Mouse (Mus musculus): ENCODE data around the gene Slc48a1. TPM values are rescaled to one million over a fixed set of nuclear protein-coding genes. Genes with fewer than 3 reads are reported as not detected.

Slc48a1 gene
- polyA plus RNA-seq, 1 experiment from 2014 or later: 52.7 TPM

DNA sequence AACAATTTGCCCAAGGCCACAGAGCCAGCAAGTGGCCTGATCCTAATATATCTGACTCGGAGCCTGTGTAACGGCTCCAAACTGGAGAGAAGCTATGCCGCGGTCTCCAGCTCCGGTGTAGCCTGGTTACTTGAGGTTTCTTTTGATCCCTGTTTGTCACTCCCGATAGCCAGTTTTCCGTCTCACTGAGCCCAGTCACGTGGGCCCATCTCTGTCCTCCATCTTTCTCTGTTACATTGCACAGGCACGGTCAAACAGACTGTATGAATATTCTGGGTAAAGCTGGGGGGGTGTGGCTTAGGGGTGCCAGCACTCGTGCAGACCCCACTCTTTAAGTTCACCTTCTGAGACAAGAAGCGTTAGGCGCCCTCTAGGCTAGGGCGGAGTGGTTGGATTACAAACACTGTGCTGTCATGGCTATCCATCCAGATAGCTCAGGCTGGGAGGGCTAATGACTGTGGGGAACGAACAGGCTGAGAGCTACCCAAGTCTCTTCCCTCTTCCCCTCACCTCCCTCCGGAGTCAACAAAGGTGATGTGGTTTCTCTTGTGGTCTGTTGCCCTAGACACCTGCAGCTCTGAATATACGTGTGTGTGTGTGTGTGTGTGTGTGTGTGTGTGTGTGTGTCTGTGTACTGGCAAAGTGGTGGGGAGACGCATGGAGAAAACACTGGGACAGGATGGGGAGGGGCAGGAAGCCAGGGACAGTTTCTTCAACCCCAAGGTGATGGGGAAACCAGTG is 58.0 kb downstream of the Slc48a1 start:
- Histone ChIP-seq H3K27me3 (no peaks in the 10 kb centered on the region), H3K27ac (replicated peaks) (0 out of 2 replicates have a peak overlapping the region, but pooled peaks have one; percentile 14), H3K4me1 (peaks cover 61% of the 10 kb centered on the region)

DNA sequence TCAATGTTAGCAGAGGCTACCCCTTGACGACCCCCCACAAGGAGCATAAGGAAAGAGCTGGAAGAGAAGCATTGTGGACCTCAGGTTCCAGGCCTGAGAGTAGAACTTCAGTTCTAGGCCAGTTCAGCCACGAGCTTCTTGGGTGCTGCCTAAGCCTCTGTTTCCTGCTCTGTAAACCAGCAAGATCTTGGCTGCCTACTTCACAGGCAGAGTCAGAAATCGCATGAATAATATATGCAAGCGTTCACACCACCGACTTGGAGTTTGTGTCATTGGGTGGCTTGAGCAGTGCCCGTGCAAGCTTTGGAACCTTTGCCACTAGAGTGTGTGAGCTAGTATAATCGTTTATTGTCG is 58.6 kb downstream of the Slc48a1 start:
- H3K36me3 ChIP-seq: no peaks in the 10 kb centered on the region
- peak overlapping the region; percentile 68; the same call in 1 of the 2 replicates for H3K27ac ChIP-seq (replicated peaks)
- no peak for ATAC-seq (ENCODE audit: insufficient number of reproducible peaks, low FRiP score, low TSS enrichment, low read depth)
- H3K4me1 ChIP-seq: peaks cover 66% of the 10 kb centered on the region
- H3K4me2 ChIP-seq (replicated peaks): no peak overlapping the region
- H3K9me3 ChIP-seq (replicated peaks): no peaks in the 10 kb centered on the region
- no peaks in the 10 kb centered on the region for H3K27me3 ChIP-seq
- H3K4me3 ChIP-seq (replicated peaks): no peak overlapping the region
- 63% methylated on average over 8 of the region's 8 CpGs for WGBS
- no peak overlapping the region for H3K9ac ChIP-seq

More for the DNA sequence above, 58.0 kb downstream of the Slc48a1 start:
- H3K9ac ChIP-seq: no peak overlapping the region
- no peak overlapping the region for H3K4me2 ChIP-seq (replicated peaks)
- ATAC-seq (ENCODE audit: insufficient number of reproducible peaks, low FRiP score, low TSS enrichment, low read depth): no peak
- H3K4me3 ChIP-seq (replicated peaks): no peak overlapping the region
- WGBS: 47% methylated on average over 17 of the region's 17 CpGs
- H3K9me3 ChIP-seq (replicated peaks): no peaks in the 10 kb centered on the region
- no peaks in the 10 kb centered on the region for H3K36me3 ChIP-seq

DNA sequence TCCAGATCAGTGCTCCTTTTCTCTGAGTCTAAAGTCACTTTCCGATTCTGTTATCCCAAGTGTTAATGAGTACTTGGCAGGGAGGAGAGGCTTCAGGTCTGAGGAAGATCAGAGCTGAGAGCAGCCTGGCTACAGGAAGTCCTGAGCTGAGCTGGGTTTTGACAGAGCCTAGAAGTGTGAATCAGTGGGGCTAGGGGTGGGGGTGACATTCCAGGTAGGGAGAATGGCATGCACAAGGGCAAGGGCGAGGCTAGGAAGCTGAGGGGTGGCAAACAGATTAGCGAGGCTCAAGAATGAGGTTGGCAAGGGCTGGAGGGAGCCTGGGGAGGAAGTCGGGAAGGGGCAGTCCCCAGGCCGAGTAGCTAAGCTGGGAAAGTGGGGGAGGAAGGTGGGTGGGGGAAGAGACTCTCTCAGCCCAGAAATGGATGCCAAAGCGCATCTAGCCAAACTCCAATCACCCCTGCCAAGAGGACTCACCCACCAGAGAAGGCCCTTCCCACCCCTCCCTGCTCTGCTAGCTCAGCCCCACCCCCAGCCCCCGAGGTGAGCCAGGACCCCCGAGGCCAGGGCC is 59.3 kb downstream of the Slc48a1 start:
- H3K36me3 ChIP-seq: no peaks in the 10 kb centered on the region
- H3K4me1 ChIP-seq: peaks cover 59% of the 10 kb centered on the region
- no peaks in the 10 kb centered on the region for H3K9me3 ChIP-seq (replicated peaks)
- H3K27ac ChIP-seq (replicated peaks): peak overlapping the region; percentile 68; the same call in 1 of the 2 replicates
- H3K4me3 ChIP-seq (replicated peaks): no peak overlapping the region
- ATAC-seq (ENCODE audit: insufficient number of reproducible peaks, low FRiP score, low TSS enrichment, low read depth): no peak
- no peak overlapping the region for H3K9ac ChIP-seq
- H3K4me2 ChIP-seq (replicated peaks): no peak overlapping the region
- no peaks in the 10 kb centered on the region for H3K27me3 ChIP-seq
- WGBS: 14% methylated on average over 8 of the region's 8 CpGs

- Histone ChIP-seq H3K9me3 (replicated peaks) (no peaks in the 10 kb centered on the region), H3K4me2 (replicated peaks) (no peak overlapping the region), H3K4me3 (replicated peaks) (no peak overlapping the region), H3K27me3 (no peaks in the 10 kb centered on the region), H3K27ac (replicated peaks) (peak overlapping the region; percentile 68; the same call in 1 of the 2 replicates), H3K4me1 (peaks cover 53% of the 10 kb centered on the region), H3K9ac (no peak overlapping the region), H3K36me3 (no peaks in the 10 kb centered on the region)
- no peak for ATAC-seq (ENCODE audit: insufficient number of reproducible peaks, low FRiP score, low TSS enrichment, low read depth)
- 92% methylated on average over 4 of the region's 4 CpGs for WGBS
Measured at GRCm38 (mm10) chr15:97838395-97838794, 60.1 kb downstream of the Slc48a1 start.

- no peak for ATAC-seq (ENCODE audit: insufficient number of reproducible peaks, low FRiP score, low TSS enrichment, low read depth)
- WGBS: 95% methylated on average over 2 of the region's 2 CpGs
Measured at GRCm38 (mm10) chr15:97839012-97839411, 60.7 kb downstream of the Slc48a1 start.

GRCm38 (mm10) chr15:97839473-97839872 is 61.2 kb downstream of the Slc48a1 start:
- no peaks in the 10 kb centered on the region for H3K9me3 ChIP-seq (replicated peaks)
- no peak overlapping the region for H3K4me3 ChIP-seq (replicated peaks)
- no peaks in the 10 kb centered on the region for H3K27me3 ChIP-seq
- no peaks in the 10 kb centered on the region for H3K36me3 ChIP-seq
- H3K9ac ChIP-seq: no peak overlapping the region
- peaks cover 53% of the 10 kb centered on the region for H3K4me1 ChIP-seq
- no peak for ATAC-seq (ENCODE audit: insufficient number of reproducible peaks, low FRiP score, low TSS enrichment, low read depth)
- H3K27ac ChIP-seq (replicated peaks): peak overlapping the region; percentile 78
- H3K4me2 ChIP-seq (replicated peaks): no peak overlapping the region
- 65% methylated on average over 4 of the region's 4 CpGs for WGBS

More at GRCm38 (mm10) chr15:97839012-97839411, 60.7 kb downstream of the Slc48a1 start:
- H3K4me1 ChIP-seq: peaks cover 53% of the 10 kb centered on the region
- H3K4me3 ChIP-seq (replicated peaks): no peak overlapping the region
- no peaks in the 10 kb centered on the region for H3K36me3 ChIP-seq
- H3K9me3 ChIP-seq (replicated peaks): no peaks in the 10 kb centered on the region
- H3K27me3 ChIP-seq: no peaks in the 10 kb centered on the region
- H3K9ac ChIP-seq: no peak overlapping the region
- 0 out of 2 replicates have a peak overlapping the region, but pooled peaks have one; percentile 78 for H3K27ac ChIP-seq (replicated peaks)
- H3K4me2 ChIP-seq (replicated peaks): no peak overlapping the region

DNA sequence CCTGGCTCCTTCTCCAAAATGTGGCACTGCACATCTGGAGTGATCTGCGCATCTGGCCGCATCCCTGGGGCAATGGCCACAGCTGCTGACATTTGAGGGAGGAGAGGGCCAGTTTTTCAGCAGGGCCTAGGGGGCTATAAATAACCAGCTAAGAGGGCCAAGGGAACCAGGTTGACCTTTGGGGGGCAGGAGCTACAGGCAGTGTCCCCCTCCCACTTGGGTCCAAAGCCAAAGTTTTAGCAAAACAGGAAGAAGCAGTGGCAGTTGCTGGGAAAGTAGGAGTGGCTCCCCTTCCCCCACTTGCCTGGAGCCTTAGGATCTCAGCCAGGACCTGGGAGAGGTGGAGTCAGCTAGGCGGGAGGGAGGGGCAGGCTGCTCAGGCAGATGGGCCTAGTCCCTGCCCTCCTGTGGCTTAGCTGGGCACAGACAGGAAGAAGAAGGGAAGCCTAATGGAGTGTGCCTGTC is 61.7 kb downstream of the Slc48a1 start:
- Histone ChIP-seq H3K9ac (no peak overlapping the region), H3K4me2 (replicated peaks) (no peak overlapping the region), H3K36me3 (no peaks in the 10 kb centered on the region), H3K4me1 (peaks cover 53% of the 10 kb centered on the region), H3K27ac (replicated peaks) (peak overlapping the region; percentile 78), H3K27me3 (no peaks in the 10 kb centered on the region), H3K9me3 (replicated peaks) (no peaks in the 10 kb centered on the region), H3K4me3 (replicated peaks) (no peak overlapping the region)
- no peak; the same call in 1 of the 2 replicates for ATAC-seq (ENCODE audit: insufficient number of reproducible peaks, low FRiP score, low TSS enrichment, low read depth)
- 19% methylated on average over 3 of the region's 3 CpGs for WGBS

DNA sequence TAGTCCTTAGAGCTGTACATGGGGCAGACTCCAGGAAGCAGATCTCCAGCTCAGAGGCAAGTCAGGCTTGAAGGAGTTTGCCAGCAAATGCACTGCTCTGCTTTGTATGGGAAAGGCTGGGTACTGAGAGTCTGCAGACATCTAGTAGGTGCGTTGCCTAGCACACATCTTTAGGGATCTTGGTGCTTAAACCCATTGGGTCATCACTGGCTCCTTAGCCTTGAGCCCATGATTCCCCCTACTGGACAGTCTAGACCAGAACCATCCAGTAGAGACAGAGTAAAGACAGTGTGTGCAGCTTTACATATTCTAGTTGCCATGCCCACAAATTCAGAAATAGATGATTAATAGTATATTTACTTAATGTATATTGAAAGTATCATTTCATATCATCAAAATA is 62.5 kb downstream of the Slc48a1 start:
- no peaks in the 10 kb centered on the region for H3K9me3 ChIP-seq (replicated peaks)
- H3K27me3 ChIP-seq: no peaks in the 10 kb centered on the region
- 90% methylated on average over 1 of the region's 1 CpGs for WGBS
- H3K27ac ChIP-seq (replicated peaks): peak overlapping the region; percentile 78
- H3K4me1 ChIP-seq: peaks cover 53% of the 10 kb centered on the region
- H3K36me3 ChIP-seq: no peaks in the 10 kb centered on the region
- ATAC-seq (ENCODE audit: insufficient number of reproducible peaks, low FRiP score, low TSS enrichment, low read depth): no peak
- H3K4me3 ChIP-seq (replicated peaks): no peak overlapping the region
- H3K4me2 ChIP-seq (replicated peaks): no peak overlapping the region
- no peak overlapping the region for H3K9ac ChIP-seq

DNA sequence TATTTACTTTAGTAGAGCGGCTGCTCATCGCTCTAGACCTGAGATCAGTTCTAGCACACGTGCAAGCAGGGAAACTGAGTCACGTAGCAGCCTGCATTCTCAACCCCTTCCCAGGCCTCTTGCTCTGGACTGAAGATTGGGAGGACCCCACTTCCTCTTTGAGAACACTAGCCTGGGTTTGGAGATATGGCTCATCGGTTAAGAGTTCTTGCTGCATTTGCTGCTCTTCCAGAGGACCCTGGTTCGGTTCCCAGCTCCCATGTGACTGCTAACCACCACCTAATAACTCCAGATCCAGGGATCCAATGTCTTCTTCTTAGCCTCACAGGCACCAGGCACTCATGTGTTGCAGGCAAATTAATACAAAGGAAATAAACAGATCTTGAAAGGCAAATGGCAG is 63.1 kb downstream of the Slc48a1 start:
- Histone ChIP-seq H3K36me3 (no peaks in the 10 kb centered on the region), H3K4me3 (replicated peaks) (no peak overlapping the region)
- 94% methylated on average over 6 of the region's 6 CpGs for WGBS

DNA sequence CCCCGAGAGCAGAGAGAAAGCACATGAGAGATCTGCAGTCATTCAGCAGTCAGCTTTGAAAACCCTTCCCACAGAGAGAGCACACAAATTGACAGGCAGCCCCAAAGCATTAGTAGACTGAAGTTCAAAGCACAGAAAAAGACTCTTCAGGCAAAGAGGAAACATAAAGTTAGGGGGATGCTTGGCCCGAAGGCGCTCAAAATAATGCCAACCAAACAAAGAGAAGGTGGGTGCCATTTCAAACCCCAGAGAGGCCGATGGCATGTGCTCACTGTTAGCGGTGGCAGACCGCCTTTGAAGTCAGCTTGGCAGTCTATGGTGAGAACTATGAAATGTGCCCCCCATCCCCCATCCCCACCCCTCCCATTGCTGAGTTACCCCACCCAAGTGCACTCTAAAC is 63.7 kb downstream of the Slc48a1 start:
- 81% methylated on average over 6 of the region's 6 CpGs for WGBS
- Histone ChIP-seq H3K9me3 (replicated peaks) (no peaks in the 10 kb centered on the region), H3K9ac (no peak overlapping the region), H3K4me3 (replicated peaks) (no peak overlapping the region), H3K4me1 (peaks cover 41% of the 10 kb centered on the region), H3K27me3 (no peaks in the 10 kb centered on the region), H3K4me2 (replicated peaks) (no peak overlapping the region), H3K27ac (replicated peaks) (no peak overlapping the region), H3K36me3 (no peaks in the 10 kb centered on the region)
- no peak for ATAC-seq (ENCODE audit: insufficient number of reproducible peaks, low FRiP score, low TSS enrichment, low read depth)

More for the DNA sequence above, 63.1 kb downstream of the Slc48a1 start:
- H3K9me3 ChIP-seq (replicated peaks): no peaks in the 10 kb centered on the region
- H3K4me1 ChIP-seq: peaks cover 48% of the 10 kb centered on the region
- no peaks in the 10 kb centered on the region for H3K27me3 ChIP-seq
- H3K4me2 ChIP-seq (replicated peaks): no peak overlapping the region
- H3K9ac ChIP-seq: no peak overlapping the region
- ATAC-seq (ENCODE audit: insufficient number of reproducible peaks, low FRiP score, low TSS enrichment, low read depth): no peak
- H3K27ac ChIP-seq (replicated peaks): no peak overlapping the region

Data from embryonic facial prominence, embryonic 15.5 days (tissue).